Mouse (Mus musculus) gastrocnemius, postnatal 4 days (tissue): Measurements from ENCODE around the gene Pdgfc. TPM values are rescaled to one million over a fixed set of nuclear protein-coding genes. Genes with fewer than 3 reads are reported as not detected.

Source experiments
- DNase-seq, 2 experiments: peaks; one replicate each; pipeline ENCODE4 v3.0.0; 2021 to 2022; ENCODE audit warnings: low spot score in 2 of 2, mixed read lengths in 2 of 2
- long read RNA-seq, 2 experiments: library from polyadenylated mRNA; stranded (forward); transcript quantifications; one replicate each; pipeline ENCODE4 v2.0.0; 2021
- total RNA-seq, 2 experiments: library from RNA; stranded (reverse); gene quantifications; 2 replicates each; pipeline ENCODE4 v1.2.3; 2021

Gene Pdgfc
- total RNA-seq: 10 to 100 TPM; 10.4 to 11.3 TPM
- long read RNA-seq, experiment 1, transcript Pdgfc-201 (6 exons, 3,521 nt): major isoform, 12 of 15 reads
- long read RNA-seq, experiment 1, partial matches to known transcripts: 0 of 15 reads
- long read RNA-seq, experiment 1, other reads (novel, unspliced or antisense): 1 of 15 reads
- long read RNA-seq, experiment 2, transcript Pdgfc-201 (6 exons, 3,521 nt): major isoform, 15 of 19 reads
- long read RNA-seq, experiment 2, partial matches to known transcripts: 0 of 19 reads
- long read RNA-seq, experiment 2, other reads (novel, unspliced or antisense): 2 of 19 reads

DNA sequence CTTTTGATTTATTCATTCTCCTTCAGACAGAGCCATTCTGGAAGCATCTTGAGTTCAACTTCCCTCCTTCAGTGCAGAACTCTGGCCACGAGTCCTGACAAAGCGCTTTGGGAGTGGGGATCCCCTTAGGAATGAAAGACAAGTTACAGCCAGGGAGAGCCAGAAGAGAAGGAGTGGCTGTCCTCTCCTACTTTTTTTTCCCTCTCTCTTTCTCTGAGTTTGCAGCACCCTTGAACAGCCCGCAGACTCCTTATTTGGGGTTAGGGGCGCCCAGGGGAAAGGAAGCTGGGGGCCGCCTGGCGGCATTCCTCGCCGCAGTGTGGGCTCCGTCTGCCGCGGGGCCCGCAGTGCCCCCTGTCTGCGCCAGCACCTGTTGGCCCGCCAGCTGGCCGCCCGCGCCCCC, at the start of gene Pdgfc:
TSS of gene Pdgfc (plus strand) at position 266 of the 403 bp plus-strand sequence.
- DNase-seq: no peak

DNA sequence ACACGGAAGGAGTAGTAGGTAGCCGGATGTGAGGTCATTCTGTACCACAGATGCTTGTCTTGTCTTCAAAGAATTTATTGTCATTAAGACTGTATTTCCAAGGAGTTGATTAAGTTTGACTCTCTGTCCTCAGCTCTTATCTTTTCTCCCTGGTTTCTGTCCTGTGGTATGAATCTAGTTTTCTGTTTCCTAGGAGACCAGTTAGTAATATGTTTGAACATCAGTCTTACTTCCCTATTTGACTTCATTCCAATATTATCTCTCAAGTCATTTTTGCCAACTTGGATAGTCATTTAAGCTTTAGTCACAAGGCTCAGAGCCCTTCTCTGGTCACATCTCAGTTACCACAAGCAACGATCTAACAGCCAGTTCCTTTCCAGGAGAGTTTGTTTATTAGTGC, 27.0 kb upstream of the Pdgfc start:
- no peak for DNase-seq

DNA sequence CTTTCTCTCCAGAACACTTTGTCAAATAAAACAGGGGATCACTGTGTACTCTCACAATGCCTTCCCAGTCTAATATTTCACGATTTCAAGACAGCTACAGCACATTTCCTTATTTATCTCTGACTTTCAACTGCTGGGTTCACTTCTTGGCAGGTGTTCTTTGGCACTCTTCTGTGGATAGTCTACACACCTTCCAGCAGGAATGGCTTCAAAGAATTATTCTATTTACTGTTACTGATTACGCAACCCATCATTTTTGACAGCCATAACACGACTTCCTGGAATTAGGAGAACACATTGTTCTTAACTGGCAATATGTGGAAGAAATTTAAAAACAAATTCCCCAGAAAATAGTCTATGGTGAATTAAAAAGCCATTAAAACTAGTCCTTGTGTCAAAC, 26.3 kb upstream of the Pdgfc start:
- DNase-seq: no peak

DNA sequence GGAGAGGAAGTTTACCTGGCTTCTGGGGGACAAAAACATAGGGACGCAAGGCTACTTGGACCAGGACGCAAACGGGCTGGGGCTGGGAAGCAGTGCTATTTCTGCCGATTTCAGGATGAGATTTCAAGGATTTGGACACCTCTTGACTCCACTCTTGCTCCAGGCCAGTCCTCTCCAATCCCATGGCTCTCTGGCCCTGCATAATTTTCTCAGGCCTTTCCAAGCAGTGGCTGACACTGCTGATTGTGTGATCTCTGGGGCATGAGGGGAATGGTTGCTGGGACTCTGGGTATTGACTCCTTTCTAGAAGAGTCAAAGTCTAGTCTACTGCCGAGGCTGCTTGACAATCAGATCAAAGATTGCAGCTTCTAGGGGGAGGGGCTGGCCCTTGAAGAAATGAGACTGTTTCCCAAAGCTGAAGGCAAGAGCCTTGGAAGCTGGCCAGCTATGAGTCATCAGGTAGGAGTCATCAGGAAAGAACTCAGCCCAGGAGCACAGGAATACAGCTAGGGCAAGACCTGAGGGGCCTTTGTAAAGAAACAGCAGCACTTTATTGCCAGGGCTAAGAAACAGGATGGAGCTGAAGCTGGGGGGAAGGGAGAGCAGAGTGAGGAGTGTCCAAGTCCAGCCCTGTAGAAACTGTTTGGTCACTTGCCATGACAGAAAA, 18.7 kb upstream of the Pdgfc start:
- peak in 1 of 2 experiments; percentile 20 for DNase-seq

DNA sequence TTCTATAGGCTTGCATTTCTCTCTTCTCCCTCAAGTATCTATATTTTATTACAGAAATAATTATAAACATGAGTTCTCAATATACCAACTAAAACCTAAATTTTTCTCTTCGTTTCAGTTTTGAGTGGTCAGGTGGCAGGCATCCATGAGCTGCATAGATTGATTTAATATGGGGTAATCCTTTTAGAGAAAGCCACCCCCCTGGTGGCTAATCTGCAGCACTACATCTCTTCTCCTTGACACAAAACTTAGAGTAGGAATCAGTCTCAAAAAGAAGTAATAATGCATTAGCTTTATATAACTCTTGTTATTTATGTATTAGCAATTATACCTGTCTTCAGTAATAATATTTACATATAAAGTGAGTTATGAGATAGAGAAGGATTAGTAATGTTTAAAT, 16.2 kb upstream of the Pdgfc start:
- DNase-seq: no peak

DNA sequence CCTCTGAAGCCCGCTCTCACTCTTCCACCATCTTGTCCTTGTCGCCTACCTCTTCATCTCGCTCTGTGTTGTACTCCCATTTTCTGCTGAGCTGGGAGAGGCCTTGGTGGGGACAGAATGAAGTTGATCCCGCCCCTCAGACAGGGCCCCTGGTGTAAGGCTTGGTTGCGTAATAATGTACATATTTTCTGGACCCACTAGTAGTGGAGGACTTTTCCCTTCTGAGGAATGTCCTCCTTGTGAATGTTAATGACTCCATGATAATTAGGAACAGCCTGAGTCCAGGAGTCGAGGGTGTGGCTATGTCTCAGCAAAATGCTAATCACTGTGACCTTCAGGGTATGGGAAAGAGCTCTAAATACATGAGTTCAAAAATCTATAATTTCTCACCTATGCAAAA, 14.4 kb upstream of the Pdgfc start:
- no peak for DNase-seq

DNA sequence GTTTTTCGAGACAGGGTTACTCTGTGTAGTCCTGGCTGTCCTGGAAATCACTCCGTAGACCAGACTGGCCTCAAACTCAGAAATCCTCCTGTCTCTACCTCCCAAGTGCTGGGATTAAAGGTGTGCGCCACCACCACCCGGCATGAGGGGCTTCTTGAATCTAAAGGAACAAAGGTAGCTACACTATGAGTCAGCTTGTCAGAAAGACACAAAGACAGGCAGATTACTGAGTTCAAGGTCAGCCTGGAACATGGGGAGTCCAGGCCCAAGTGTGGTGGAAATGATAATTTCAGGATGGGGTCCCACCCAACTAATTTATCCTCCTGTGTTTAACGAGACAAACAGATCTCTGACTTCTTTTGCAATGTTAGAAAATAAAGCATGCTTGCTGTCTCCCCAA, 13.9 kb upstream of the Pdgfc start:
- DNase-seq: no peak

DNA sequence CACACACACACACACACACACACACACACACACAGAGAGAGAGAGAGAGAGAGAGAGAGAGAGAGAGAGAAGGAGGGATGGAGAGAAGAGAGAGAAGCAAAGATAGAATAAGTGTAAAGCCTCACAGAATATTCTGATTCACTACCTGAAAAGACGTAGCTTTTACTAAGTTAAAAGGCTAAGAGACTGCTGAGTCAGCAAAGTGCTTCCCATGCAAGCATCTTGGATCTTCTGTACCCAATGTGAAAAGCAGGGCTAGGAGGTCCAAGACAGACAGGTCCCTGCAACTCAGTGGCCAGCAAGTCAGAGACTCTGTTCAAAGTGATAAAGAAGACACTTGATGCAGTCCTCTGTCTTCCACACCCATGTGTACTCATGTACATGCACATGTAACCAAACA, 13.4 kb upstream of the Pdgfc start:
- no peak for DNase-seq

DNA sequence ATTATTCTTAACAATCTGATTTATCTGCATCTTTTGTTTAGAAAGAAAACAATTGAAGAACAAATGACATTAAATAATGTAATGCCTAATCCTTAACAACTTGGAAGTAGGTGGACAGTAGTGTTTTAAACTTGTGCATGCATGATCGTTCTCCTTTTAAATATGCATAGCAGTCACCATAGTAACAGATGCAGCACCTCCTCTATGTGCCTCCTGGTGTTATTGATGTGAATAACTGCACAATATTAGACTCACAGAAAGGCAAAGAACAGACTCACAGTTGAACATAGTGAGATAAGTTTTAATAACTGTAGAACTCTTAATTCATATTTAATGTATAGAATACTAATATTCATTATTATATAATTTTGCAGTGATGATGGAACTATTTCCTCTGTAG, 12.6 kb upstream of the Pdgfc start:
- no peak for DNase-seq

DNA sequence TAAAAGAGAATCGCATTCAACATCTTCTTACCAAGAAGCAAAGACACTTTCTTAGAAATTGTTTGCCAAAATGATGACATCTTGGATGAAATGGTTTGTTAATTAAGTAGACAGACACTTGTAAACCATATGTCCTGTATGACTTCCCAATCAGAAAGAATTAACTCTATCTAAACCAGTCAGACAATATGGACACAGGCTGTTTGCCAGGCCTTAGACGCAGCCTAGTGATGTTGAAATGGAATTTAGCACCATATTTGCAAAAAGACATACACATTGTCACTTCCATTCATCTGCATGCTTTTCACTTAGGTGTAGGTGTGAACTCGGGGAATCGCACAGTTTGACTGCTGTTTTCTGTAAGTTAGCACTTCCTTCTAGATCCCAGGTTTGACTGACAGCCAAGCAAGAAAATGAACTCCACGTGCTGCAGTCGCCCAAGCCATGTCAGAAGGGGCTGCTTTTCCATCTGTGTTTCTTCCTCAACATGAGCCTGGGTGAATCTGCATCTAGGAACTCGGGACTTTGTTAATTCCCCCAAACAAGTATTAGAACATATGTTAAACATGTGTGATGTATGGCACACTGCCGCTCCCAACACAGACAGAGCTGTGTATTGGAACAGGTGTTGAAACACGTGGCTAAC, 10.5 kb upstream of the Pdgfc start:
- DNase-seq: no peak

DNA sequence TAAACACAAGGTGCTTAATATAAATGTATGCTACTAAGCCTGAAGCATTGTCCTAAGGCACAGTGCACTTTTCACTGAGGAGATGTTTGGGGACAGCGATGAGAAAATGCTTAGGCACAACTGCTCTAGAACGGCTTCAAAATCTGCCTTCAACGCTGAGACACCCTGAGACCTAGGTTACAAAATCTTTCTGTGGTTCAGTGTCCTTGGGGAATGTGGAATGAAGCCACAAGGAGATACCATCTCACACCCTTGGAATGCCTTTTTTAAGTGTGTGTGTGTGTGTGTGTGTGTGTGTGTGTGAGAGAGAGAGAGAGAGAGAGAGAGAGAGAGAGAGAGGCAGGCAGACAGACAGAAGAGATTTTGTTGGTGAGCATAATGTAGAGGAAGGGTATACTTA, 7.9 kb upstream of the Pdgfc start:
- DNase-seq: no peak

DNA sequence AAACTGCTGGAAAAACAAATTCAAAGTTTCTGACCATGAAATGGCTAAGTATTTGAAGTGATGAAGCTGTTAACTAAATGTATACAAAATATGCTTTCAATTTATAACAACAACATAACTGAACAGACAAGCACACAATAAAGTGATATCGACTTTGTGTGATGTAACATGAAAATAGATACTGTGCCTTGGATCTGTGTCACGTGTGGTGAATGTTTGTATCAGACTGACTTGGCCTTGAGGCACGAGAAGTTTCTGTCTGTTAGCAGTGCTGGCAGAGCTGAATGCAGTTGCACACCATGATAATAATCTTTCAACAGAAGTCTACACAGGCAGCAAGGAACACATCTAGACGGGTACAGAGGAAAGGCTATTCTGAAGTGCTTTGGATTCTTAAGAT, 6.9 kb upstream of the Pdgfc start:
- DNase-seq: no peak

DNA sequence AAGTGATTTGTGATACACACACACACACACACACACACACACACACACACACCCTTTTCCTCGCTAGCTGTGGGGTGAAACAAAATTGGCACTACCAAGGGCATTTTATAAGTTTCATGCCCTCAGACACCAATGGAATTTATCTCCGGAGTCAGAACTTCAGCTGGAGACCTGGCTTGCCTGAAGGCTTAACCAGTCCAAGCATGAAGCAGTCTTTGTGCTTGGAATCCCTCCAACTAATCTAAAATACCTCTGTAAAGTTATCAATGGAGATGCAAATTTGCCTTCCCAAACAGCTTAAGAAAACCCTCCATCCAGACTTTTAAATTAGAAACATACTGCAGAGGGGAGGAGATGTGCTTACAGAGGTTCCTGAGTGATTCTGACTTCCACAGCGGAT, 6.3 kb upstream of the Pdgfc start:
- DNase-seq: no peak

DNA sequence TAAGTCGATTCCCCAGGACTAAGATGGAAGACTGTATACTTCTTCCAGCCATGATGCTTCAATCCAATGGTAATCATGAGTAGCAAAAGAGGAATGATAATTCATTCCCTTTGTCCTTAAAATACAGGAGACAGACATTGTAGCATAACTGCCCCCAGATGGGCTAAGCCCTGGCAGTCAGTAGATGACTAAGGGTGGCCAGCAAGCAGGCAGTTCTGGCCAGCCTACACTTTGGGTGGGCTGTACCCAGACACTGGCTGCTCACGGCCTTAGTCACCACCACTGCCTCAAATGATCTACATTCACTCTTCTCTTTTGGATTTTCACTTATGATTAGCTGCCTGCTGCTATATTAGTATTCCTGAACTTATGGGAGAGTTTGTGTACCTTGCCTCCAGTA, 5.9 kb upstream of the Pdgfc start:
- no peak for DNase-seq

DNA sequence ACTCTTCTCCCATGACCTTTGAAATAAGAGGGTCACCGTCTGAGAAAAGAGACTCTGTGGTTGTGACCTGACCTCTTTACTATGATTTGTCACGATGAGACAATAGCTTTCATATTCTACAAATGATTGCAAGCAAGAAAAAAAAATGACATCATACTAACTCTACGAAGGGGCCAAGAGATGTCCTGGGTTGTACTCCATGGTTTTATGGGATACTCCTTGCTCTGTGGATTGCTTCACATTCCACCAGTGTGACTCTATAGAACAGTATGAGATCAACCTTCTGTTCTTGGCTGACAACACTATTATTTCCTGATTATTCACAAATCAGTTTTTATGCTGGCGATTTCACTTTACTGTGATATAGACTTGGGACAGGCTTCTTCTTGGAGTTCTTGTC, 4.2 kb upstream of the Pdgfc start:
- DNase-seq: no peak

DNA sequence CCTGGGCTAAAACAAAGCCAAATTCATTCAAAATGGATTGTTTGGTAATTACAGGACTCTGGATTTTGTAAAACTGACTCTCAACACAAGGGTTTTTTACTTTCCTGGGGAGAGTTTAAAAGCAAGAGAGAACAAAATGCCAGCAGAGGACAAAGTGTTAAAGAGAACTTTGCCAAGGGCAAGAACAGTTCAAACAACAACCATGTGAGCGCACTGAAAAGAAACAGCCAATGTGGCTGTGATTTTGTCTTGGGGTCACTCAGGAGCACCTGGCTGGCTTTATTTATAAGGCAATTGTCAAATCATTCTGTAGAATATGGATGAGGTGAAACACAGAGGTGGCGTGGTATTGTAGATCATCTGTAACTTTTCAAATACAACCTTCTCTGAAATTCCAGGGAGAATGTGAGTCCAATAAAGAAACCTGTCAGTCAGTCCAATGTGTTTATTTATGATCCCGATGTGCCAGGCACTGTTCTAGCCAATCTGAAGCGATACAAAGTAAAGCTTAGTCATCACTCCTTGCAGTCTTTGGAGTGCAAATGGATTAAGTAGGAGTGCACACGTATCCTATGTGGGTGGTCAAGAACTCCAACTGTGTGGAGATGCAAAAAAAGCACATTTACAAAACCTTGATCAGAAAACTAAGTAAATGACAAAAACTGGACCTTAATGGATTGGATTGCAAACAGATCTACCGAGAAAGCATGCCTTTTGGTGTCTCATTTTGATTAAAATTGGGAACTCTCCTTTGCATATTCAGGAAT, 1.7 kb upstream of the Pdgfc start:
- DNase-seq: no peak

DNA sequence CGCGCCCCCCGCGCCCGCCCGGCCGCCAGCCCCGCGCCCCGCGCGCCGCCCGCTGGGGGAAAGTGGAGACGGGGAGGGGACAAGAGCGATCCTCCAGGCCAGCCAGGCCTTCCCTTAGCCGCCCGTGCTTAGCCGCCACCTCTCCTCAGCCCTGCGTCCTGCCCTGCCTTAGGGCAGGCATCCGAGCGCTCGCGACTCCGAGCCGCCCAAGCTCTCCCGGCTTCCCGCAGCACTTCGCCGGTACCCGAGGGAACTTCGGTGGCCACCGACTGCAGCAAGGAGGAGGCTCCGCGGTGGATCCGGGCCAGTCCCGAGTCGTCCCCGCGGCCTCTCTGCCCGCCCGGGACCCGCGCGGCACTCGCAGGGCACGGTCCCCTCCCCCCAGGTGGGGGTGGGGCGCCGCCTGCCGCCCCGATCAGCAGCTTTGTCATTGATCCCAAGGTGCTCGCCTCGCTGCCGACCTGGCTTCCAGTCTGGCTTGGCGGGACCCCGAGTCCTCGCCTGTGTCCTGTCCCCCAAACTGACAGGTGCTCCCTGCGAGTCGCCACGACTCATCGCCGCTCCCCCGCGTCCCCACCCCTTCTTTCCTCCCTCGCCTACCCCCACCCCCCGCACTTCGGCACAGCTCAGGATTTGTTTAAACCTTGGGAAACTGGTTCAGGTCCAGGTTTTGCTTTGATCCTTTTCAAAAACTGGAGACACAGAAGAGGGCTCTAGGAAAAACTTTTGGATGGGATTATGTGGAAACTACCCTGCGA, 517 bp downstream of the Pdgfc start:
- DNase-seq: peak; percentile 29 to 65

DNA sequence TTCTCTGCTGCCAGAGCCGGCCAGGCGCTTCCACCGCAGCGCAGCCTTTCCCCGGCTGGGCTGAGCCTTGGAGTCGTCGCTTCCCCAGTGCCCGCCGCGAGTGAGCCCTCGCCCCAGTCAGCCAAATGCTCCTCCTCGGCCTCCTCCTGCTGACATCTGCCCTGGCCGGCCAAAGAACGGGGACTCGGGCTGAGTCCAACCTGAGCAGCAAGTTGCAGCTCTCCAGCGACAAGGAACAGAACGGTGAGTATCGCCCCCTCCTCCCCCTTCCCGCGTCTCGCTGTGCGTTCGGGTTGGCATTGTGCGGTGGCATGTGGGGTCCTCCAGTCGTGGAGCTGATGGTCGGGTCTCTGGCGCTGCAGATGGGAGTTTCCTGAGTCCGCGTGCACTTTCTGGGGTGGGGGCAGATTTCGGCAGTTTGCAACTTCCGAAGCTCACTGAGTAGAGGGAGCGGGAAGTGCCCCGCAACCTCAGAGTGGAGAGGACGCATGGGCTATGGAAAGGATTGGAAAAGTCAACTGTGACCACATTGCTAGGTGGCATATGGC, 1.2 kb downstream of the Pdgfc start:
- peak; percentile 30 to 36 for DNase-seq

DNA sequence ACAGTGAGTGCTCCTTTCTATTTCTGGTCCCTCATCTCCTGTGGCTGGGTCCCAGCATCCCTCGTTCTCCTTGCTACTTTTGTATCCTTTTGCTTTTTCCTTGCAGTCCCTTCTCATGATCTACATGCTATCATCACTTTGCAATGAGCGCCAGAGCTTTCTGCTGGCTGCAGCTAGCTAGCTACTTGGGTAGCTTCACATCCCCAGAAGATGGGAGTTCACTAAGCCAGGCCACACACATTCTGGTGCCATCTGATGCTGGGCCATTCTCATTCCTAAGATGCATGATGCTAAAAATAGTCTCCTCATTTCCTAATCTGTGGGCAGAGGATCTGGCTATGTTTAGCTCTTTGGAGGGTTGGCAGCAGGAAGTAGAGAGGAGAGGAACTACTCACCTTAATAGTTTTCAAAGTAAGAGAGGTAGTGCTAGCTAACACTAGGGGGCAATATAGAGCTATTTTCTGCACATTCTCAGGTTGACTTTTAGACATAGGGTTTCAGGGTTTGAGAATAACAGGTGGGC, 3.0 kb downstream of the Pdgfc start:
- DNase-seq: no peak

DNA sequence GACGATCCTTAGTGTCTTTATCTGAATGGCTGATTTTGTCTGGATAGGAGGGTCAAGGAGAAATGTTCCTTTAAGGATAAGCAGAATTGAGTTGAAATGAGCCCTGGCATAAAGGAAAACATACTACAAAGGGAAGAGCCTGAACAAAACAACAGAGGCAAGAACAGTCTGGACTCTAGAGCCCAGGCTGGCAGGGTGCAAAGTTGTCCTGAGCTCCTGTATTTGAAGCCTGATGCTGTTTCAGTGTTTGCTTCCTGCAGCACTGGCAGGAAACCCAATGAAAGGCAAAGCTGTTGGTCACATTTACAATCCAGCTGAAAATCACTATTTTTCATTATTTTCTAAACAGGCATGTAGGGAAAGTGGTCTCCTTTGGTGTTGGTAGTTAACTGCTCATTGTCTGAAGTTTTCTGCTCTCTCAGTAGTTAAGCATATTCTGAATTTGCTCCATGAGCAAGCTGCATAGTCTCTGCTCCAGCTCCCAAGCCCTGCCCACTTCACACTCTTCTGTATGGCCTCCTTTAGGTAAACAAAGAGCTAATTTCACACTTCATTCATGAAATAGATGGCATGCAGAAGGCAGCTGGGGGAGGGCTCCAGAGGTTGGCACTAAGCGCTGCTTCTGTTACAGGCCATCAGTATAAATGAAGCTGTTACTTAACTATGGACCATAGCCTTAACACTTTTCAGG, 8.6 kb downstream of the Pdgfc start:
- no peak for DNase-seq
